Mouse (Mus musculus) regulatory T cell (primary cell): ENCODE data around the gene Rab3gap2.

Experiments
- in situ Hi-C: fragments of 300-600 bp; cut with MboI, MseI; formaldehyde crosslinking; loops from one replicate; pipeline ENCODE4 v1.15.1; 2025; ENCODE audit warnings: high pct_unique_total_duplicates

Gene Rab3gap2

GRCm38 (mm10) chr1:185279288-185279687 is 75.4 kb downstream of the Rab3gap2 start:
- in situ Hi-C loops = no loop called here

DNA sequence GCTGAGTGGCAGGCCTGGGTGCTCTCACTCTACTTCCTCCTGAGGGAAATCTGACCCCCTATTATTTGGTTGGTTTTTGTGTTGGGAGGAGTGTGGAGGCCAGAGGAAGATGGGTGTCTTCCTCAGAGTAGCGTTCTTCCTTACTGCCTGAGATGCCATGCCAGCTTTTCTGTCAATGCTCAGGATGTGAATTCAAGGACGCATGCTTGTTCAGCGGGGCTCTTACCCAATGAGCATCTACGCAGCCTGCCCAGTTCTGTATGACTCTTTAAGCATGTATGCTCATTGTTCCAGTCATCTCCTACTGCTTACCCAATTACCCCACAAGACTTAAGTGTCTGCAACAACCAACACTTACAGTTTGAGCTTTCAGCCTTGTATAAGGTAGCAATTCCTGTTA is 76.7 kb downstream of the Rab3gap2 start:
- in situ Hi-C loops = no loop called here

DNA sequence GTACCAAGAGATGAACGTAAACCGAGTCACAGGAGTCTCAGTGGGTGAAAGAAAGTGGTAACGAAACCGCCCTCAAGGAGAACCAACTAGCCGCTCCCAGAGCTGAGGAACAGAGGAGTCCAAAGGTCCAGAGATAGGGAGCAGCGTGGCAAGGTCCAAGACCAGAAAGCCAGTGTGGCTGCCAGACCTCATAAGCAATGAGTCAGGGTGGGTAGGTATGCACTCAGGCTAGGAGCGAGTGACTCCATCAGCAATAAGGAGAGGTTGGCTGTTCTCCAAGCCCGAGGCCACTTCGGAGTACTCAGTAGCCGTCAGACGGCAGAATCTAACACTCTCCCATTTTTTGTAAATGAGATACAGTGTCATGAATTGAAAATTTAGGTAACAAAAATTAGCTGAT is 78.9 kb downstream of the Rab3gap2 start:
- in situ Hi-C loops = no loop called here

- in situ Hi-C loops = no loop called here
These were observed 79.3 kb downstream of the Rab3gap2 start for GRCm38 (mm10) chr1:185283247-185283646.

- in situ Hi-C loops = no loop called here
These were observed 80.8 kb downstream of the Rab3gap2 start for GRCm38 (mm10) chr1:185284740-185285139.

- in situ Hi-C loops = no loop called here
These were observed 81.3 kb downstream of the Rab3gap2 start for GRCm38 (mm10) chr1:185285171-185285570.

DNA sequence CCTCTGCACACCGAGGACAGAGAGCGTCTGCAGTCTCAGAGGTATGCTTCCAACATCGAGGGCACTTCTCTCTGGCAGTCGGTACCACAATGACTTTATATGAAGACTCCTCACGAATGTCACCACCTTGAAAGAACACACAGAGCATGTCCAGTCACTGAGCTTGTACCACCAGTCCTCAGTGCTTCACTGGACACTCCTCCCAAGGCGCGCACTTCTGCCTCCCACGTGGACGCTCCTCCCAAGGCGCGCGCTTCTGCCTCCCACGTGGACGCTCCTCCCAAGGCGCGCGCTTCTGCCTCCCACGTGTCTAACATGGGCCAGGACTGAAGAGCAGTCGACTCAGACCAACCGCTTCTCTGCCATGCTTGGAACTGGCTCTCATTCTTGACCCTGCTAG is 83.1 kb downstream of the Rab3gap2 start:
- in situ Hi-C loops = no loop called here

GRCm38 (mm10) chr1:185289231-185289630 is 85.3 kb downstream of the Rab3gap2 start:
- in situ Hi-C loops = no loop called here

DNA sequence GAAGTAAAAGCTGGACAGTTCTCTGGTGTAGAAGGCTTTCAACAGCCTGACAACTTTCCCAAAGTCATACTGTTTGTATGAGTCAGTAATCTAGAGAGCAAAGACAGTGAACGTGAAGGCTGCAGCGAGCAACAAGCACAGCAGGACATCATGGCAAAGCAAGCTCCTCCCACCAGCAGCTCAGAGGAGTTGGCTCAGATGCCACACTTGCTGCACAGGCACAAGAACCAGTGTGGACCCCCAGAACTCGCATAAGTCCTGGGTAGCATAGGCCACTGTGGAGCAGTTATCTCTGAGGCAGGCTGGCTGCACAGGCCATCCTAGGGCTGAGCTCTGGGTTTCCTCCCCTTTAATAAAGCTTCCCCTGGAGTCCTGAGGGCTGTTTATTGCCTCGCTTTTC is 87.4 kb downstream of the Rab3gap2 start:
- in situ Hi-C loops = no loop called here

DNA sequence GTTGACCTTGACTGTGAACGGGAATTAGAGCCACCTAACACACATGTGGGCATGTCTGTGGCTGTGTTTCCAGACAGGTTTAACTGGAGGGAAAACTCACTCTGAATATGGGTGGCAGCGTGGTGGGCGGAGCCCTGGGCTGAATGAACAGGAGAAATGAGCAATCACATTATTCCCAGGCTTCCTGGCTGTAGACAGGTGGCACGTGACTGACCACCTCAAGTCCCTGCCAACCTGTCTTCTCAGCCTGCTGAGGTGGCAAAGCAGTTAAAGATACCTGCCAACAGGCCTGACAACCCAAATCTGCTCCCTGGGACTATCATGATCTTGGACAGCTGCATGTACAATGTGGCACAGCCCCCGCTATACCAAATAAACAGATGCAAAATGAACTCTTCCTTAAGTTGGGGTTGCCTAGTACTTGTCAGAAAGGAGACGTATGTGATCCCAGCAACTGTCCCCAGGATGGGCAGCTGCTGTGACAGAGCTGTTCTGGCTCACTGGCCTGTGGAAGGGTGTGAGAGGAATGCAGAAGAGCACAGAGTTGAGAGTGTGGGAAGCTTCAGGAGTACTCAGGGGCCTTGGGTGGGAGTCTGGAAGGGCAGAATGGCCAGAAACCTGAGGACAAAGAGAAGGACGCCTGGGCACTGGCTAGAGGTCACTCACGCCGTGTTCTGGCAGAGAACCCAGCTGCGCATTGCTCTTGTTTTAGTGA is 88.9 kb downstream of the Rab3gap2 start:
- in situ Hi-C loops = no loop called here

DNA sequence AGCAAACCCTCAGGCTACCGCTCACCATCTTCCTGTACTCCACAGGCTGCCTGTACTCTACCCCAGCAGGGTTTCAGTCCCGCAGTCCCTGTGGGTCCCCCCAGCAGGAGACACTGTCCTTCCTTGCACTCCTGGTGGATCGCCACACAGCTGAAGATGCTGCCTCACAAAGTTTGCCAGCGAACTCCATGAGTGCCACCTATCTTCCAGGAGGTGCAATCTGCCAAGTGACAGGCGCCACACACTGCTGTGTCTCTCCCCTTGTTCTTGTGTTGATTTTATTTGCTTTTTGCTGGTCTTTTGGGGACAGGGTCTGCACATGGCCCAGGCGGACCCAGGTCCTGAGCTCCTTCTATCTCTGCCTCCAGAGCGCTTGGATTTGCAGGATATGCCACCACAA is 92.9 kb downstream of the Rab3gap2 start:
- in situ Hi-C loops = no loop called here

GRCm38 (mm10) chr1:185298496-185298895 is 94.6 kb downstream of the Rab3gap2 start:
- in situ Hi-C loops = no loop called here

- in situ Hi-C loops = no loop called here
These were observed 98.9 kb downstream of the Rab3gap2 start for GRCm38 (mm10) chr1:185302816-185303215.

DNA sequence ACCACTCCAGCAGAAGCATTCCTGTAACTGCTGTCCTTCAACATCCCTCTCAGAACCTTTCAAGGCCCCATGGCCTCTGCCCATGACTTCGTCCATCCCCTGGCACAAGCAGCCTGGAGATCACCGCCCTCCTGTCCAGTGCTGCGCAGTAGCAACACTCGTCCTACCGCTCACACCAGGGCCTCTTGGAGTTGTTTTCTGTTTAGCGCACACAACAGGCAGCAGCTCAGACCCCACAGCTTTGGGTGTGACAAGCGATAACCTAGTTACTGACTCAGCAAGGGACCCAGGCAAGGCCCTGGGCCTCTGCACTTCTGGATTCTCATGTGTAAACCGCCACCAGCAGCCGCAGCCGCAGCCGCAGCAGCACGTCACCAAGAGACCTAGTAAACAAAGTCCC is 102.9 kb downstream of the Rab3gap2 start:
- in situ Hi-C loops = no loop called here

- in situ Hi-C loops = no loop called here
These were observed 103.7 kb downstream of the Rab3gap2 start for GRCm38 (mm10) chr1:185307645-185308044.

- in situ Hi-C loops = no loop called here
These were observed 104.4 kb downstream of the Rab3gap2 start for GRCm38 (mm10) chr1:185308334-185308733.

- in situ Hi-C loops = no loop called here
These were observed 105.0 kb downstream of the Rab3gap2 start for GRCm38 (mm10) chr1:185308908-185309307.

GRCm38 (mm10) chr1:185311949-185312348 is 108.0 kb downstream of the Rab3gap2 start:
- in situ Hi-C loops = no loop called here

GRCm38 (mm10) chr1:185314546-185314945 is 110.6 kb downstream of the Rab3gap2 start:
- in situ Hi-C loops = no loop called here

DNA sequence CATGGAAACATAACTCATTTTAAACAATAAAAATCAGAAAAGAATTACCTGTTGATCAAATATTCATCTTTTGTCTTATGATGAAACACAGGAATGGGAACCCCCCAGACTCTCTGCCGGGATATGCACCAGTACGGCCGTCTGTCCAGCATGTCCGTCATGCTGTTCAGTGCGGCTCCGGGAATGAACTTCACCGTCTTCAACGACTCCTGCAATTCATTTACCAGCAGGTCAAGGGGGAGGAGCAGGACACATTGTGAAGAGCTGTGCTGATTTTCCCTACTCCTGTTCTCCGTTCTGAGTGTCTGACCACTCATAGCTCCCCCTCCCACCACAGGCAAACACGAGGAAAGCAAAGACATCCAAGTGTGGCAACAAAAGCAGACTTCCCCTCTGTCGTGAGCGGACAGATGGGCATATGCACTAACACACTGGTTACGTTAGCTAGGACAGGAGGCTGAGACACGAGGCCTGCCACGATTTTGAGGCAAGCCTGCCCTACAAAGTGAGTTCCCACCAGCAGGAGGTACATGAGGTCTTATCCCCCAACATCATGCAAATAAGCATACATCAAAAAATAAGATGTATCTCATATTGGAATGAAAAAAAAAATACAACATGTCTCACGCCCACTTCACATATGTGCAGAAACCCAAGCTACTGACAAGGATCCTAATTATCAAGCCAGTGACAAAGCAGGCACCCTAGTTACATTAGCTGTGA is 112.1 kb downstream of the Rab3gap2 start:
- in situ Hi-C loops = no loop called here

DNA sequence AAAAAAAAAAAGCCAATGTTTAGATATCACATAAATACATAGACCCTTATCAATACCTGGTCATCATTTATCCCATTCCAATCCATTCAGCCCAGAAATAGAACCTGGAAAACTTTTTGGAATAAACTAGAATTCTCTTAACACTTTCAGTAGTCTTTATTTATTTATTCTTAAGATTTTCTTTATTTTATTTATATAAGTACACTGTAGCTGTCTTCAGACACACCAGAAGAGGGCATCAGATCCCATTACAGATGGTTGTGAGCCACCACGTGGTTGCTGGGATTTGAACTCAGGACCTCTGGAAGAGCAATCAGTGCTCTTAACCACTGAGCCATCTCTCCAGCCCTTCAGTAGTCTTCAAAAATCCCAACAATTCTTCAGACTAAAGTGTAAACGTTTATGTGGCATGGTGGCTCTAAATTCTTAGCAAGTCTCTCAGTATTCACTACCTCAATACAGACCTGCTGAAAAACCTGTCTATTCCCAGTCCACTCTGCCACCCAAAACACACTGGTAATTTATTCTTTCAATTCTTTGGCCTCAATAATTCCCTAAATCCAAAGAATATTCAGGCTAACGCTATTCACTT is 123.9 kb downstream of the Rab3gap2 start:
- in situ Hi-C loops = loop anchor here (10.0 kb wide), 1 partner anchor 123 kb away; the partner anchor contains the start of gene Rab3gap2

DNA sequence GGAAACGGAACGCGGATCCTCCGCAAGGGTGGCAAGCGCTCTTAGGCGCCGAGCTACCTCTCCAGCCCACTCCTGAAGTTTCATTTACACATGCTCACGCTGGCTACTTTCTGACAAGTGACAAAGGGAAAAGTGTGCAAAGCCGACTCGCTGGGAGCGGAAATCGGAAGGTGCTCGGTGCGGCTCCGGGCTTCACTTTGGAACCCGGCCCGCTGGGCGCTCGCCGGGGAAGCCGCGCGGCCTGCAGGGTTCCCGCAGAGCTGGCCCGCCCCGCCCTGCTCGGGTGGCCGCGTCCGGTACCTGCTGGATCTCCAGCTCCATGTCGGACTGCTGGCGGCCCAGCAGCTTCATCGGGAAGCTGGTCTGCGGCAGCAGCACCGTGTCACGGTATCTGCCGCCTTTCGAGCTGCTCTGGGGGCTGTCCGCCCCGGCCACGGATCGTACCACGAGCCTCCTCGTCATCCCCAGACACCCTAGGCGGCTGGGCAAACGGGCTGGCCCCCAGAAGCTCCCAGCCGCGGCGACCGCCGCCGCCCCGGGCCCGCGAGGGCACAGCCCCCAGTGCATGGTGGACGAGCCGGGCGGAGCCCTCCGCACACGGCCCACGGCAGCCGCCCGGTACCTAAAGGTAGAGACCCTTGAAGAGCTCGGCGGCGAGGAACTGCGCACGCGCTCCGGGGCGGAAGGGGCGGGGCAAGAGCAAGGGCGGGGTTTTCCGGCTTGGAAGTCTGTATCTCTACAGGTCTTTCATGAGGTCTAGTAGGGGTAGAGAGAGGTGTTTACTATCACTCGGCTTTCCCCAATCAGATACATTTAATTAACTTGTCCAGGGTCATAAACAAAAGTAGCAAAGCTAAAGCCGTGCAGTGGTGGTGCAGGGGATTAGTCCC is 125.0 kb downstream of the Rab3gap2 start, which contains the start of gene Iars2:
Gene Iars2, minus strand, starts transcription at position 676 of the 890 bp plus-strand sequence.
- in situ Hi-C loops = loop anchor here (10.0 kb wide), 1 partner anchor 124 kb away; the partner anchor contains the start of gene Rab3gap2
